9 mouse cellular contexts compared by ENCODE assay signal in the genomic region with DNA sequence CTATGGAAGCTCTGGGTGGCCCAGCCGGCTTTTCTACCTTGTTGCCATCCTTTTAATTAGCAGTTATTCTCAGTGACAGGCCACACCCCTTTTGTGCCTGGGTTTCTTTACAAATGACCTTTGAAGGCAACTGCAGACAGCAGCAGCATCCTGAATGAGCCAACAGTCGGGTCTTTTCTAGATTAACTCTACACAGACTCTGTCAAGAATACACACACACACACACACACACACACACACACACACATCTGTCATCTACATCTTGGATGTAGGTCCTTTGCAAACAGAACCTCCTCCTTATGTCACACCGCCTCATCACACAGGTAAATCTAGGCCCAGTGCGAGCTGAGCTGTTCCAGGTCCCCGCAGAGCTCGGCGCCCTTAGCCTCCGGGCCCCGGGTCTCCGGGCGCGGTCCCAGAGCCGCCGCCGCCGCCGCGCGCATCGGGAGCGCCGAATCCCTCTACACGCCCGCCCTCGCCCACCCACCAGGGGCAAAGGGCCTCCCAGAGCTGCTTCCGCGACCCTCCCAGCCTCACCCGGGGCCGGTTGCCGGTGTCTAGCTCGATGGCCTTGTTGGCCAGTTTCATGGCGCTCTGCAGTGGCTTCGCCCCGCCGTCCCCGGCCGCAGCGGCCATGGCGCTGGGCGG. TPM values are rescaled to one million over a fixed set of nuclear protein-coding genes. Genes with fewer than 3 reads are reported as not detected.
DNase-seq lines count a peak whose midpoint lies in the region; ATAC-seq lines count a peak whose summit lies in the region.
"Had no signal": no experiment of that assay in that cellular context is flagged by ENCODE, and none has a peak within 500 bp of the region (broad histone marks: within the 10 kb centered on the region; RNA-seq: fewer than 3 reads in every experiment).

No protein-coding gene starts in this region.

- peak overlapping the region; percentile 98 for H3K4me3 ChIP-seq in hindbrain, embryonic 16.5 days (ENCODE audit: low read length)

- H3K27me3 ChIP-seq in hindbrain, embryonic 16.5 days (replicated peaks; ENCODE audit: control insufficient read depth, insufficient read depth, low read length): no peaks in the 10 kb centered on the region

- peak; percentile 17 for DNase-seq in adrenal gland, adult 8-10 months
- no peak for DNase-seq in adrenal gland, postnatal 25 days
- DNase-seq in retina, embryonic 14.5 days (ENCODE audit: low spot score): peak; percentile 38
- DNase-seq in retina, postnatal 1 day: no peak
- DNase-seq in lung, postnatal 10 days: peak; percentile 20
- no peak for DNase-seq in thymus, postnatal 25 days
- DNase-seq in spleen, postnatal 14 days (ENCODE audit: low spot score in 2 of 2): no peak

- H3K4me2 ChIP-seq in hindbrain, embryonic 16.5 days (ENCODE audit: low read length): peak overlapping the region; percentile 72

- ATAC-seq in hindbrain, embryonic 16.5 days: peak; percentile 65

- H3K27ac ChIP-seq in hindbrain, embryonic 16.5 days (ENCODE audit: low read depth, low read length): peak overlapping the region; percentile 92

- H3K9ac ChIP-seq in hindbrain, embryonic 16.5 days (ENCODE audit: low read depth, low read length): peak overlapping the region; percentile 99

- H3K36me3 ChIP-seq in hindbrain, embryonic 16.5 days (ENCODE audit: control insufficient read depth, insufficient read depth, low read length): peaks cover 32% of the 10 kb centered on the region

- H3K4me1 ChIP-seq in hindbrain, embryonic 16.5 days (ENCODE audit: control insufficient read depth, insufficient read depth, low read depth, low read length): peaks cover 28% of the 10 kb centered on the region

- no peaks in the 10 kb centered on the region for H3K9me3 ChIP-seq in hindbrain, embryonic 16.5 days (ENCODE audit: control insufficient read depth, low read length)

- 0% methylated on average over 39 of the region's 40 CpGs for WGBS in hindbrain, embryonic 16.5 days

RNA-seq across cellular contexts. Expression of a gene that starts 0.4 kb away (rescaled TPM):
- 10 to 100 TPM; 18.2 to 37.2 (median 27.8) TPM for total RNA-seq in adrenal gland, adult 8-10 months (2022)
- total RNA-seq in adrenal gland, postnatal 25 days (2021): 32.3 and 33.0 TPM in 2 replicates
- 22.4 and 25.2 TPM in 2 replicates for polyA plus RNA-seq in hindbrain, embryonic 16.5 days (2015; fragmentation: Nextera tagmentation; extraction: Ambion mirVana)

RNA-seq across cellular contexts. Expression of a gene that starts 0.6 kb away (rescaled TPM):
- 10 to 100 TPM; 23.2 to 50.0 (median 37.6) TPM for total RNA-seq in adrenal gland, adult 8-10 months (2022)
- 25.2 and 36.7 TPM in 2 replicates for total RNA-seq in adrenal gland, postnatal 25 days (2021)
- 61.4 and 63.2 TPM in 2 replicates for polyA plus RNA-seq in hindbrain, embryonic 16.5 days (2015; fragmentation: Nextera tagmentation; extraction: Ambion mirVana)

RNA-seq across cellular contexts. Expression of a gene that starts 17.5 kb away (rescaled TPM):
- total RNA-seq in adrenal gland, adult 8-10 months (2022): 10 to 100 TPM; 12.0 to 20.4 (median 17.1) TPM
- 15.6 and 17.9 TPM in 2 replicates for total RNA-seq in adrenal gland, postnatal 25 days (2021)
- 13.0 and 13.8 TPM in 2 replicates for polyA plus RNA-seq in hindbrain, embryonic 16.5 days (2015; fragmentation: Nextera tagmentation; extraction: Ambion mirVana)

RNA-seq across cellular contexts. Expression of a gene that starts 28.9 kb away (rescaled TPM):
- total RNA-seq in adrenal gland, adult 8-10 months (2022): 10 to 100 TPM; 50.5 to 91.6 (median 76.1) TPM
- 68.7 and 78.2 TPM in 2 replicates for total RNA-seq in adrenal gland, postnatal 25 days (2021)
- polyA plus RNA-seq in hindbrain, embryonic 16.5 days (2015; fragmentation: Nextera tagmentation; extraction: Ambion mirVana): 47.2 and 53.3 TPM in 2 replicates

RNA-seq across cellular contexts. Expression of a gene that starts 40.9 kb away (rescaled TPM):
- total RNA-seq in adrenal gland, adult 8-10 months (2022): 1 to 10 TPM; 1.7 to 7.6 (median 4.4) TPM
- 3.3 and 4.0 TPM in 2 replicates for total RNA-seq in adrenal gland, postnatal 25 days (2021)
- 7.0 and 7.1 TPM in 2 replicates for polyA plus RNA-seq in hindbrain, embryonic 16.5 days (2015; fragmentation: Nextera tagmentation; extraction: Ambion mirVana)
- total RNA-seq: hematopoietic stem cell, adult 5-6 weeks had no signal

Comparison
In these comparisons a context has a peak if more than half of its experiments do, and no peak if none do; other contexts are left out.
1. DNase-seq: peak in adrenal gland, adult 8-10 months (single experiment), retina, embryonic 14.5 days (single experiment) and lung, postnatal 10 days (single experiment); none in adrenal gland, postnatal 25 days (single experiment), retina, postnatal 1 day (single experiment), thymus, postnatal 25 days (single experiment) and spleen, postnatal 14 days (0 of 2).